Mouse (Mus musculus) forebrain, embryonic 15.5 days (tissue): ENCODE data around the gene Cnn1. TPM values are rescaled to one million over a fixed set of nuclear protein-coding genes. Genes with fewer than 3 reads are reported as not detected.

Source experiments
- ATAC-seq: fragments of 200-750 bp; cut with Nextera tagmentation; replicated peaks from 2 replicates; pipeline ENCODE4 v1.8.0; 2017; ENCODE audit warnings: mild to moderate bottlenecking, moderate TSS enrichment, moderate library complexity
- H3K27ac ChIP-seq: fragments of 300-500 bp; sonication (generic); replicated peaks from 2 replicates; pipeline ENCODE4 v1.5.1; 2015; ENCODE audit warnings: mild to moderate bottlenecking, inconsistent platforms
- H3K27me3 ChIP-seq: fragments of 300-500 bp; sonication (generic); 2 replicates; pipeline ENCODE4 v1.6.1; 2015; ENCODE audit warnings: inconsistent platforms
- H3K36me3 ChIP-seq: fragments of 300-500 bp; sonication (generic); 2 replicates; pipeline ENCODE4 v1.6.1; 2015; ENCODE audit warnings: mild to moderate bottlenecking, inconsistent platforms
- H3K4me1 ChIP-seq: fragments of 300-500 bp; sonication (generic); 2 replicates; pipeline ENCODE4 v1.6.1; 2015; ENCODE audit warnings: inconsistent platforms
- H3K4me2 ChIP-seq: fragments of 300-500 bp; sonication (generic); replicated peaks from 2 replicates; pipeline ENCODE4 v1.6.1; 2015; ENCODE audit warnings: mild to moderate bottlenecking, inconsistent platforms
- H3K4me3 ChIP-seq: fragments of 300-500 bp; sonication (generic); 2 replicates; pipeline ENCODE4 v1.5.1; 2015; ENCODE audit warnings: mild to moderate bottlenecking, inconsistent platforms
- H3K9ac ChIP-seq: fragments of 300-500 bp; sonication (generic); replicated peaks from 2 replicates; pipeline ENCODE4 v1.6.1; 2015; ENCODE audit warnings: mild to moderate bottlenecking, inconsistent platforms
- H3K9me3 ChIP-seq: fragments of 300-500 bp; sonication (generic); 2 replicates; pipeline ENCODE4 v1.6.1; 2016; ENCODE audit warnings: inconsistent platforms
- WGBS: fragments of 180-500 bp; shearing (Covaris S2); methylation state at CpG from one replicate; pipeline ENCODE4 v1.1.7; 2015; ENCODE audit warnings: mixed read lengths; 5-methylcytosine and 5-hydroxymethylcytosine counted together
- polyA plus RNA-seq: library from polyadenylated mRNA; unstranded; fragments of >200 nt; fragmentation: Nextera tagmentation; extraction: Ambion mirVana; gene quantifications from 2 replicates; pipeline ENCODE4 v1.2.1, GENCODE M21; 2015

The Cnn1 gene
- polyA plus RNA-seq, 1 experiment from 2014 or later, result 0.53 TPM

- under 1% methylated on average over 51 of the region's 52 CpGs for WGBS
- 0 out of 2 replicates have a peak, but pooled peaks cover 3% of the 10 kb centered on the region for H3K27me3 ChIP-seq
- peaks cover 15% of the 10 kb centered on the region for H3K36me3 ChIP-seq
- H3K9ac ChIP-seq, result peak within 1 kb of the TSS; percentile 91
- no peaks in the 10 kb centered on the region for H3K9me3 ChIP-seq
- peak within 1 kb of the TSS; percentile 77 for H3K27ac ChIP-seq
- peak within 1 kb of the TSS; percentile 96 for H3K4me3 ChIP-seq
- peak; percentile 97 for ATAC-seq
- peaks cover 18% of the 10 kb centered on the region for H3K4me1 ChIP-seq
- peak within 1 kb of the TSS; percentile 87 for H3K4me2 ChIP-seq
These were observed 17.9 kb downstream of the Cnn1 start, which contains the start of gene Elof1 for GRCm38 (mm10) chr9:22116740-22117426. Elof1 (minus strand) TSS chr9:22117172.

GRCm38 (mm10) chr9:22117754-22118456 is 18.9 kb downstream of the Cnn1 start:
- peak overlapping the region; percentile 77; the same call in 1 of the 2 replicates for H3K27ac ChIP-seq
- 0 out of 2 replicates have a peak, but pooled peaks cover 3% of the 10 kb centered on the region for H3K27me3 ChIP-seq
- H3K9ac ChIP-seq, result peak overlapping the region; percentile 70
- H3K4me1 ChIP-seq, result peaks cover 18% of the 10 kb centered on the region
- peaks cover 6% of the 10 kb centered on the region for H3K36me3 ChIP-seq
- no peaks in the 10 kb centered on the region for H3K9me3 ChIP-seq
- H3K4me2 ChIP-seq, result peak overlapping the region; percentile 87
- WGBS, result 45% methylated on average over 10 of the region's 10 CpGs
- no peak for ATAC-seq
- H3K4me3 ChIP-seq, result peak overlapping the region; percentile 96

GRCm38 (mm10) chr9:22119543-22119942 is 20.5 kb downstream of the Cnn1 start:
- Histone ChIP-seq H3K27ac (no peak overlapping the region), H3K27me3 (0 out of 2 replicates have a peak, but pooled peaks cover 3% of the 10 kb centered on the region), H3K9me3 (no peaks in the 10 kb centered on the region), H3K4me1 (peaks cover 18% of the 10 kb centered on the region), H3K9ac (no peak overlapping the region), H3K36me3 (no peaks in the 10 kb centered on the region), H3K4me3 (no peak overlapping the region), H3K4me2 (no peak overlapping the region)
- WGBS, result 94% methylated on average over 4 of the region's 4 CpGs
- no peak for ATAC-seq

DNA sequence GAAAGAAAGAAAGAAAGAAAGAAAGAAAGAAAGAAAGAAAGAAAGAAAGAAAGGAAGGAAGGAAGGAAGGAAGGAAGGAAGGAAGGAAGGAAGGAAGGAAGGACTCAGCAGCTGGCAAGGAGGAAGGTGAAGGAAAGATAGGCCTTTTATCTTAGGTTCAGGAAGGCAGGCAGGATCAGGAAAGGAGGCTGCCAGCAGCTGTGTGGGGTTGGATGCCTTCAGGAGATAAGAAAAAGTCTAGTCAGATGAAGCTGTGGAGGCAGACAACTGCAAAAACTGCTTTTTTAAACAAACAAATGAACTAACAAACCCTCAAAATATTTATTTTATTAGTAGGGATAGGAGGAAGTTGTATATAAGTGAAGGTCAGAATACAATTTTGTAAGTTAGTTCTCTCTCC is 22.5 kb downstream of the Cnn1 start:
- no peaks in the 10 kb centered on the region for H3K9me3 ChIP-seq
- no peak for ATAC-seq
- H3K9ac ChIP-seq, result no peak overlapping the region
- H3K27ac ChIP-seq, result no peak overlapping the region
- peaks cover 7% of the 10 kb centered on the region for H3K4me1 ChIP-seq
- H3K4me3 ChIP-seq, result no peak overlapping the region
- H3K36me3 ChIP-seq, result no peaks in the 10 kb centered on the region
- H3K27me3 ChIP-seq, result 0 out of 2 replicates have a peak, but pooled peaks cover 3% of the 10 kb centered on the region
- H3K4me2 ChIP-seq, result no peak overlapping the region

- 0 out of 2 replicates have a peak, but pooled peaks cover 3% of the 10 kb centered on the region for H3K27me3 ChIP-seq
- WGBS, result 76% methylated on average over 3 of the region's 3 CpGs
- H3K27ac ChIP-seq, result no peak overlapping the region
- no peak overlapping the region for H3K4me3 ChIP-seq
- no peak for ATAC-seq
- H3K4me1 ChIP-seq, result peaks cover 6% of the 10 kb centered on the region
- H3K9ac ChIP-seq, result no peak overlapping the region
- no peaks in the 10 kb centered on the region for H3K9me3 ChIP-seq
- H3K36me3 ChIP-seq, result no peaks in the 10 kb centered on the region
- no peak overlapping the region for H3K4me2 ChIP-seq
These were observed 23.0 kb downstream of the Cnn1 start for GRCm38 (mm10) chr9:22122005-22122404.

DNA sequence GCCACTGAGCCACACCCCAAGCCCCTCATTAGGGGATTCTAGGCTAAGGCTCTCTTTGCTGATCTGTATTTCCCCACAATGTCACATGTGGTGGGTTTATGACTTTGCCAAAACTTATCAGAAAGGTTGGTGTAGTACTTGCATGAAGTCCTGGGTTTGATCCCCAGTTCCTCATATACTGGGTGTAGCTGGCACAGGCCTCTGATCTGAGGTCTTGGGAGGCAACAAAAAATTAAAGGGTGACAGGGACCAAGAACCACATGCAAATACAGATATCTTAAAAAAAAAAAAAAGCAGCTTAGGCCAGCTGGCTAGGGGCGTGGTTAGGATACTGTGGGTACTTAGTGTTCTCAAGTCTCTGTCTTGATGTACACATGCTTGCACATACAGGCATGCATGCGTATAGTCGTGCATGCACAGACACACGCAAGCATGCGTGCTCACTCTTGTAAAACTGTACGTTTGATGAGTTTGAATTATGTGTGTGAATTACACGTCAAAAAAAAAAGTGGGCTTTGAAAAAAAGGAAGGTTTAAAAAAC is 24.1 kb downstream of the Cnn1 start:
- H3K9ac ChIP-seq, result no peak overlapping the region
- 0 out of 2 replicates have a peak, but pooled peaks cover 3% of the 10 kb centered on the region for H3K27me3 ChIP-seq
- H3K4me1 ChIP-seq, result no peaks in the 10 kb centered on the region
- no peak overlapping the region for H3K27ac ChIP-seq
- H3K4me3 ChIP-seq, result no peak overlapping the region
- 82% methylated on average over 7 of the region's 7 CpGs for WGBS
- ATAC-seq, result no peak
- H3K36me3 ChIP-seq, result no peaks in the 10 kb centered on the region
- H3K9me3 ChIP-seq, result no peaks in the 10 kb centered on the region
- no peak overlapping the region for H3K4me2 ChIP-seq

GRCm38 (mm10) chr9:22124169-22124568 is 25.2 kb downstream of the Cnn1 start:
- no peaks in the 10 kb centered on the region for H3K9me3 ChIP-seq
- H3K9ac ChIP-seq, result no peak overlapping the region
- no peak overlapping the region for H3K4me2 ChIP-seq
- H3K27ac ChIP-seq, result no peak overlapping the region
- H3K27me3 ChIP-seq, result 0 out of 2 replicates have a peak, but pooled peaks cover 3% of the 10 kb centered on the region
- no peak for ATAC-seq
- H3K36me3 ChIP-seq, result no peaks in the 10 kb centered on the region
- H3K4me3 ChIP-seq, result no peak overlapping the region
- 86% methylated on average over 3 of the region's 3 CpGs for WGBS
- H3K4me1 ChIP-seq, result no peaks in the 10 kb centered on the region

- Histone ChIP-seq H3K27me3 (0 out of 2 replicates have a peak, but pooled peaks cover 6% of the 10 kb centered on the region), H3K4me1 (no peaks in the 10 kb centered on the region), H3K4me2 (no peak overlapping the region), H3K9me3 (no peaks in the 10 kb centered on the region), H3K9ac (no peak overlapping the region), H3K27ac (no peak overlapping the region), H3K4me3 (no peak overlapping the region), H3K36me3 (no peaks in the 10 kb centered on the region)
- WGBS, result 92% methylated on average over 15 of the region's 15 CpGs
- ATAC-seq, result no peak
These were observed 26.4 kb downstream of the Cnn1 start for GRCm38 (mm10) chr9:22125246-22126027.

DNA sequence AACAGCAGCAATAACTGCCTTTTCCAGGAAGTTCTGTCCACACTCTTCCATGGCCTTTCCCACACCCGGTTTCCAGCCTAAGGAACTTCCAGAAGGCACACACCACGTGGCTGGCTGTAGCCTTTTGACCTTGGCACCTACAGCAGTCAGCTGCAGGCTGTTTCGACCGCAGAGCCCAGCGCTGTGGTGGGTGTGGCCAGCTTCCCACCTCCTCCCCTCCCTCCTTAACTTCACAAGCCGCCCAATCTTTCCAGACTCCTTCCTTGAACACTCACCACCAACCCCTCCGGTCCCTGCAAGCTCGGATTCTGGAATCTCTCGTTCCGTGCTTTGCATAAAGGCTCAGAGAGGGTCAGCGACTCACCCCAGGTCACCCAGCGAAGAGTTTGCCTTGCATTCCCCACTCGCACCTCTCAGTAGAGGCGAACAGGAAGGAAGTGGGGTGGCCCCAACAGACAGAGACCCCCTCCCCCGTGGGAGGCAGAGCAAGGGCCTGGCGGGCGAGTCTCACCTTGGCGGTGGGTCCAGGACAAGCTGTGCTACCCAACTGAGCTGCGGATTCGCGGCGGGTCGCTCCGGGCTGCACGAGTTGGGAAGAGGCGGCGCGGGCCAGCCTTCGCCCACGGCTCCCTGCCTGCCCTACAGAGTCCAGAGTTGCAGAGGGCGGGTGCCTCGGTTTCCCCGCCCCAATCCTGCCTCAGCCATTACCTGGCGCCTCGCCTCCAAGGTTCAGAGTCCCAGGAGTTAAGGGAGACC is 32.4 kb downstream of the Cnn1 start:
- no peak overlapping the region for H3K9ac ChIP-seq
- no peak for ATAC-seq
- H3K4me1 ChIP-seq, result peaks cover 9% of the 10 kb centered on the region; the same call in 1 of the 2 replicates
- H3K4me2 ChIP-seq, result peak overlapping the region; percentile 9; the same call in 1 of the 2 replicates
- H3K27ac ChIP-seq, result no peak overlapping the region
- H3K9me3 ChIP-seq, result no peaks in the 10 kb centered on the region
- H3K27me3 ChIP-seq, result peaks cover 22% of the 10 kb centered on the region
- no peak overlapping the region for H3K4me3 ChIP-seq
- WGBS, result 2% methylated on average over 34 of the region's 35 CpGs
- no peaks in the 10 kb centered on the region for H3K36me3 ChIP-seq

- Histone ChIP-seq H3K4me1 (peaks cover 9% of the 10 kb centered on the region; the same call in 1 of the 2 replicates), H3K27me3 (peaks cover 22% of the 10 kb centered on the region), H3K36me3 (no peaks in the 10 kb centered on the region), H3K4me2 (no peak overlapping the region), H3K27ac (no peak overlapping the region), H3K9ac (no peak overlapping the region), H3K4me3 (no peak overlapping the region), H3K9me3 (no peaks in the 10 kb centered on the region)
- WGBS, result 59% methylated on average over 11 of the region's 11 CpGs
- no peak for ATAC-seq
These were observed 33.2 kb downstream of the Cnn1 start for GRCm38 (mm10) chr9:22132220-22132619.

- Histone ChIP-seq H3K4me2 (no peak overlapping the region), H3K27ac (no peak overlapping the region), H3K36me3 (no peaks in the 10 kb centered on the region), H3K4me1 (peaks cover 9% of the 10 kb centered on the region; the same call in 1 of the 2 replicates), H3K27me3 (peaks cover 22% of the 10 kb centered on the region), H3K9me3 (no peaks in the 10 kb centered on the region), H3K9ac (no peak overlapping the region), H3K4me3 (no peak overlapping the region)
- ATAC-seq, result no peak
- 88% methylated on average over 7 of the region's 7 CpGs for WGBS
These were observed 35.4 kb downstream of the Cnn1 start for GRCm38 (mm10) chr9:22134246-22134890.
